Mouse (Mus musculus) spleen, postnatal 14 days (tissue): ENCODE measurements around the gene Gm21973.

Source experiments
- DNase-seq, 2 experiments: peaks; one replicate each; pipeline ENCODE4 v3.0.0; 2021 to 2022; ENCODE audit warnings: low spot score in 2 of 2

The Gm21973 gene

GRCm38 (mm10) chr15:10399795-10400194 lies 74.6 kb downstream of the Gm21973 start:
- no peak for DNase-seq

- no peak for DNase-seq
Measured at GRCm38 (mm10) chr15:10400415-10400814, 75.2 kb downstream of the Gm21973 start.

GRCm38 (mm10) chr15:10409842-10410241 lies 84.7 kb downstream of the Gm21973 start:
- no peak for DNase-seq

GRCm38 (mm10) chr15:10410881-10411280 lies 85.7 kb downstream of the Gm21973 start:
- no peak for DNase-seq

- no peak for DNase-seq
Measured at GRCm38 (mm10) chr15:10413656-10414055, 88.5 kb downstream of the Gm21973 start.

- no peak for DNase-seq
Measured at GRCm38 (mm10) chr15:10421138-10421784, 96.1 kb downstream of the Gm21973 start.

GRCm38 (mm10) chr15:10421785-10422144 lies 96.6 kb downstream of the Gm21973 start:
- DNase-seq = no peak
